Mouse (Mus musculus) midbrain, postnatal 0 days (tissue): ENCODE measurements around the gene Irak3. TPM values are rescaled to one million over a fixed set of nuclear protein-coding genes. Genes with fewer than 3 reads are reported as not detected.

Source experiments
- ATAC-seq: fragments of 200-750 bp; cut with Nextera tagmentation; 2 replicates; pipeline ENCODE4 v1.8.0; 2017; ENCODE audit warnings: moderate number of reproducible peaks, mild to moderate bottlenecking, moderate TSS enrichment, moderate library complexity; ENCODE audit not compliant: low FRiP score
- DNase-seq: peaks from one replicate; pipeline ENCODE4 v3.0.0-alpha.2; 2015; ENCODE audit warnings: low spot score
- H3K27ac ChIP-seq: fragments of 300-500 bp; sonication (generic); 2 replicates; pipeline ENCODE4 v1.5.1; 2014; ENCODE audit warnings: low read depth, mild to moderate bottlenecking, low read length, mixed read lengths
- H3K27me3 ChIP-seq: fragments of 300-500 bp; sonication (generic); 2 replicates; pipeline ENCODE4 v1.6.1; 2014; ENCODE audit warnings: low read length, control low read depth, mixed read lengths; ENCODE audit not compliant: insufficient read depth
- H3K36me3 ChIP-seq: fragments of 300-500 bp; sonication (generic); 2 replicates; pipeline ENCODE4 v1.6.1; 2014; ENCODE audit warnings: low read length, control low read depth, mixed read lengths; ENCODE audit not compliant: insufficient read depth
- H3K4me1 ChIP-seq: fragments of 300-500 bp; sonication (generic); 2 replicates; pipeline ENCODE4 v1.6.1; 2014; ENCODE audit warnings: mild to moderate bottlenecking, control low read depth, antibody characterized with exemption, low read length, mixed read lengths; ENCODE audit not compliant: insufficient read depth
- H3K4me2 ChIP-seq: fragments of 300-500 bp; sonication (generic); 2 replicates; pipeline ENCODE4 v1.6.1; 2014; ENCODE audit warnings: low read depth, mild to moderate bottlenecking, low read length, mixed read lengths; ENCODE audit not compliant: poor library complexity, severe bottlenecking
- H3K4me3 ChIP-seq: fragments of 300-500 bp; sonication (generic); 2 replicates; pipeline ENCODE4 v1.5.1; 2014; ENCODE audit warnings: low read depth, mild to moderate bottlenecking, low read length, moderate library complexity
- H3K9ac ChIP-seq: fragments of 300-500 bp; sonication (generic); replicated peaks from 2 replicates; pipeline ENCODE4 v1.6.1; 2014; ENCODE audit warnings: mild to moderate bottlenecking, low read length, moderate library complexity, mixed read lengths; ENCODE audit not compliant: poor library complexity, severe bottlenecking
- H3K9me3 ChIP-seq: fragments of 300-500 bp; sonication (generic); 2 replicates; pipeline ENCODE4 v1.6.1; 2016; ENCODE audit warnings: low read length, control low read depth
- CTCF ChIP-seq: IDR thresholded peaks from 2 replicates; pipeline ENCODE4 v1.5.1; 2016; ENCODE audit warnings: antibody characterized with exemption, mild to moderate bottlenecking
- WGBS: fragments of 180-500 bp; shearing (Covaris S2); extraction: QIAGEN DNeasy Blood & Tissue Kit; methylation state at CpG from one replicate; pipeline ENCODE4 v1.1.7; 2014; 5-methylcytosine and 5-hydroxymethylcytosine counted together
- polyA plus RNA-seq: library from polyadenylated mRNA; unstranded; fragments of >200 nt; fragmentation: Nextera tagmentation; extraction: Ambion mirVana; gene quantifications from 2 replicates; pipeline ENCODE4 v1.2.1, GENCODE M21; 2015
- total RNA-seq: library from RNA; depleted of rRNA; stranded (reverse); fragments of >200 nt; gene quantifications from 2 replicates; pipeline ENCODE4 v1.2.3, GENCODE M21; 2014

Irak3 gene
- total and polyA plus RNA-seq, 2 experiments from 2014 or later: 0.19 to 0.60 TPM

DNA sequence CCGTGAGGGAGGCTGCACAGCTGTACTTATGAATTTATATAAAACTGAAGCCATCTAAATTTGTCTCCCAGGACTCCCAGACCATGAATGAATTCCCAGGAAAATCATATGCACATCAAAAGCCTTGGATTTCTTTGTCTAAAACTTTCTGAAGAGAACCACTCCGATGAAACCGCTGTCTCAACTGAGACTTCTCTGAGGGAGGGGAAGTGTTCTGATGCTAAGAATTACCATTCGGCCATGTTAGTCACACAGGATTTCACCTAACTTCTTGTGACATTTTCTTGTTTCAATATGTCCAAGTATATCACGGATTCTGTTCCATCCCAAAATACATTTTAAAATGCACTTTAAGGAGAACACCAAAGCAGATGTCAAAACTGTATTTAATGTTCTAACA lies 32.1 kb downstream of the Irak3 start:
- H3K4me2 ChIP-seq: no peak overlapping the region
- no peaks in the 10 kb centered on the region for H3K9me3 ChIP-seq
- H3K9ac ChIP-seq: no peak overlapping the region
- H3K36me3 ChIP-seq: no peaks in the 10 kb centered on the region
- no peaks in the 10 kb centered on the region for H3K4me1 ChIP-seq
- no peak for ATAC-seq
- no peak overlapping the region for H3K4me3 ChIP-seq
- no peak overlapping the region for H3K27ac ChIP-seq
- H3K27me3 ChIP-seq: no peaks in the 10 kb centered on the region
- no peak for TF ChIP-seq CTCF
- 30% methylated on average over 5 of the region's 5 CpGs for WGBS
- DNase-seq: no peak

DNA sequence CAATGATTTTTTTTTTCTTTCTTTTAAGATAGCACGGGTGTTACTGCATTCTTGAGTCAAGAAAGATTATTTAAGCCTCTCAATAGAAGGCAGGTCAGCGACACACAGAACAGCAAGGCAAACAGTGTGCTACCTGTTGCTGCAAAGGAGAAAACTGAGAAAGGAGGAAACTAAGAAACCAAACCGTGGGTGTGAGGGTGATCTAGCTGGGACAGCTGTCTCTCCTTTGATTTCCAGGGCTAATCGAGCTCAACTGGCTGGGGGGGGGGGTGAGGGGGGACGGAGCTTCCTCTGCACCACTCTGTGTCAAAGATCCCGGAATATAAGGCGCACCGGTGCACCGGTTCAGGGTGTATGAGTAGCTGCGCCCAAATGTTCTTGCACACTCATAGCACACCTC lies 32.9 kb downstream of the Irak3 start:
- 56% methylated on average over 10 of the region's 10 CpGs for WGBS
- no peak overlapping the region for H3K4me2 ChIP-seq
- H3K9me3 ChIP-seq: no peaks in the 10 kb centered on the region
- H3K4me3 ChIP-seq: no peak overlapping the region
- H3K27me3 ChIP-seq: no peaks in the 10 kb centered on the region
- H3K4me1 ChIP-seq: no peaks in the 10 kb centered on the region
- ATAC-seq (no peak), DNase-seq (no peak)
- no peak overlapping the region for H3K9ac ChIP-seq
- no peak for TF ChIP-seq CTCF
- H3K27ac ChIP-seq: no peak overlapping the region
- H3K36me3 ChIP-seq: no peaks in the 10 kb centered on the region

DNA sequence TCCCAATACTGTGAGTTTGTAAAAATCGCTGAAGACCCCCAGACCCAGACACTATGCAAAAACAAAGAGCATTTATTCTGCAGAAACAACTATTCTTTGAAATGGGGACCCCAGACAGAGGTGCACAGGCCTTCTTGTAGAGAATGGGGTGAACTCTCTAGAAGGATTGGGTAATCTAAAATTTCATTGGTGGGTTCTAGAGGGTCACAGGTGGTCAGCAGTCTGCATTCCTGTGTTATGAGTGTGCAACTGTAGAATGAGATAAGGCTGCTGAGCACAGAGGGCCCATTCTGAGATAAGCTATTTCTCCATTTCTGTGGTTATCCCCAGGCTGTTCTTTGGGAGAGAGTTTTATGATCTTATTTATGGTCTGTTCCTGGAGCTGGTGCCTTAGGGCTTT lies 33.9 kb downstream of the Irak3 start:
- Histone ChIP-seq H3K4me3 (no peak overlapping the region), H3K27ac (no peak overlapping the region), H3K4me2 (no peak overlapping the region), H3K36me3 (no peaks in the 10 kb centered on the region), H3K9me3 (no peaks in the 10 kb centered on the region), H3K4me1 (no peaks in the 10 kb centered on the region), H3K9ac (no peak overlapping the region), H3K27me3 (no peaks in the 10 kb centered on the region)
- no peak for TF ChIP-seq CTCF
- 85% methylated on average over 1 of the region's 1 CpGs for WGBS
- no peak for ATAC-seq
- no peak for DNase-seq

GRCm38 (mm10) chr10:120165793-120166503 lies 36.0 kb downstream of the Irak3 start:
- WGBS: 95% methylated on average over 17 of the region's 17 CpGs
- H3K9me3 ChIP-seq: no peaks in the 10 kb centered on the region

GRCm38 (mm10) chr10:120164931-120165792 lies 36.8 kb downstream of the Irak3 start:
- Histone ChIP-seq H3K9ac (no peak overlapping the region), H3K9me3 (no peaks in the 10 kb centered on the region), H3K4me2 (no peak overlapping the region)

More at GRCm38 (mm10) chr10:120165793-120166503, 36.0 kb downstream of the Irak3 start:
- H3K27me3 ChIP-seq: no peaks in the 10 kb centered on the region
- no peaks in the 10 kb centered on the region for H3K4me1 ChIP-seq
- TF ChIP-seq CTCF: no peak
- no peak for DNase-seq
- H3K9ac ChIP-seq: no peak overlapping the region
- no peak overlapping the region for H3K27ac ChIP-seq
- ATAC-seq: no peak
- no peak overlapping the region for H3K4me2 ChIP-seq
- H3K36me3 ChIP-seq: no peaks in the 10 kb centered on the region
- no peak overlapping the region for H3K4me3 ChIP-seq

DNA sequence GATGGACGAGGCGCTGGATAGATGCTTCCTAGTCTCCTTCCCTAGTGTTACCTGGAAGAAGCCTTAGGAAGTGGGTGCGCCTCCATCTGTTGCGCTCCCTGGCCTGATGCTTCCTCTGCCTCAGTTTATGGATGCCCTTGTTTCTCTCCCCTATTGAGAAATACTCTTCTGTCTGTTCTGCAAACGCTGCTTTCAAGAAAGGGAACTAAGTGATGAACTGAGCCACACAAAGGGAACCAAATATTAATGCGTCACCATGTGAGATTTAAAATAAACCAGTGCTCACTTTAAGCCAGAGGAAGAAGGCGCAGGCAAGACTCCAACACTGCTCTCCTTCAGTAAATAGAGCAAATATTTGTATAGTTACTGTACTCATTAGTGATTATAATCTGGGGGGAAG lies 38.4 kb downstream of the Irak3 start:
- no peaks in the 10 kb centered on the region for H3K27me3 ChIP-seq
- no peak overlapping the region for H3K27ac ChIP-seq
- WGBS: 90% methylated on average over 7 of the region's 7 CpGs
- H3K4me1 ChIP-seq: no peaks in the 10 kb centered on the region
- H3K36me3 ChIP-seq: no peaks in the 10 kb centered on the region
- H3K4me2 ChIP-seq: no peak overlapping the region
- TF ChIP-seq CTCF: no peak
- no peak for DNase-seq
- H3K9me3 ChIP-seq: no peaks in the 10 kb centered on the region
- H3K4me3 ChIP-seq: no peak overlapping the region
- no peak for ATAC-seq
- no peak overlapping the region for H3K9ac ChIP-seq

More at GRCm38 (mm10) chr10:120164931-120165792, 36.8 kb downstream of the Irak3 start:
- ATAC-seq (no peak), DNase-seq (no peak)
- no peaks in the 10 kb centered on the region for H3K36me3 ChIP-seq
- H3K4me3 ChIP-seq: no peak overlapping the region
- no peaks in the 10 kb centered on the region for H3K27me3 ChIP-seq
- WGBS: 88% methylated on average over 19 of the region's 19 CpGs
- no peak for TF ChIP-seq CTCF
- H3K27ac ChIP-seq: no peak overlapping the region
- no peaks in the 10 kb centered on the region for H3K4me1 ChIP-seq
